Mouse (Mus musculus): ENCODE measurements around the gene Prmt2.

Prmt2 gene

GRCm38 (mm10) chr10:76237341-76238225, at the start of gene Prmt2:
Gene Prmt2, minus strand, starts transcription at chr10:76237865.
- peak; percentile 95 for DNase-seq (ENCODE audit: low read depth)

- DNase-seq (ENCODE audit: low read depth) = no peak
Measured at GRCm38 (mm10) chr10:76278541-76279097, 41.0 kb upstream of the Prmt2 start.

DNA sequence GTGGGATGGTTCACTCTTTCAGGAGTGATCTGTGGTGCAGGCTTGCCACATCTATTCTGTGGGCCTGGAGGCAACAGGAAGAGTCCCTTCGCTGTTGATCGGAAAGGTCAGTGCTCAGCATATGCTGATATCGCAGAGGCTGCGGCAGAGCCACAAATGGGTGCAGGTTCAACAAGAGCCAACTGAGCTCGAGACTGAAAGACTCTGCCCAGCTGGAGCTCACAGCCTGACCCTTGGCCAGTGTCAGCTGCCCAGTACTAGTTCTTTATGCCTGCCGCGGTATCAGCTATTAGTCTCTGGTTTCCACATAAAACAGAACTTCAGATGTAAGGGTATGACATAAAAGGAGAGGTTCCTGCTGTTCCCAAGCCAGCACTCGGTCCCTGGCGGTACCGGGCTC, 37.6 kb upstream of the Prmt2 start:
- no peak for DNase-seq (ENCODE audit: low read depth)

GRCm38 (mm10) chr10:76271238-76271637, 33.6 kb upstream of the Prmt2 start:
- peak; percentile 70 for DNase-seq (ENCODE audit: low read depth)

GRCm38 (mm10) chr10:76262431-76262830, 24.8 kb upstream of the Prmt2 start:
- peak; percentile 26 for DNase-seq (ENCODE audit: low read depth)

DNA sequence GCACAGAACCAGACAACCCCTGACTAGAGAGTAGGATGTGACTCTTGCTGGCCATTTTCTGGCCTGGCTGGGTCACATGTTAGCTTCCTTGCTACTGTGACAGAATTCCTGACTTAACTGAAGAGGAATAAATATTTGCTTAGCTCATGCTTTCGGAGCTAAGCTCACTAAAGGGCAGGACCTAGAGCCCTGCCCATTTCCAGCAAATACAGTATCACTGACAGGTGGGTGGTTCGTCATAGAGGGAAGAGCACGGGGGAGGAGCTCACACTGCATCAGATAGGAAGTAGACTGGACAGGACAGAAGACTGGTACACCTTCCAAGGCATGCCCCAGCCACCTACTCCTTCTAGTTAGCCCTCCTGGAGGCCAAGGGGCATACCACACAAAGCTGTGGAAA, 23.8 kb upstream of the Prmt2 start:
- no peak for DNase-seq (ENCODE audit: low read depth)

GRCm38 (mm10) chr10:76260358-76261059, 22.8 kb upstream of the Prmt2 start:
- DNase-seq (ENCODE audit: low read depth) = no peak

- DNase-seq (ENCODE audit: low read depth) = no peak
Measured at GRCm38 (mm10) chr10:76259566-76260232, 22.0 kb upstream of the Prmt2 start.

DNA sequence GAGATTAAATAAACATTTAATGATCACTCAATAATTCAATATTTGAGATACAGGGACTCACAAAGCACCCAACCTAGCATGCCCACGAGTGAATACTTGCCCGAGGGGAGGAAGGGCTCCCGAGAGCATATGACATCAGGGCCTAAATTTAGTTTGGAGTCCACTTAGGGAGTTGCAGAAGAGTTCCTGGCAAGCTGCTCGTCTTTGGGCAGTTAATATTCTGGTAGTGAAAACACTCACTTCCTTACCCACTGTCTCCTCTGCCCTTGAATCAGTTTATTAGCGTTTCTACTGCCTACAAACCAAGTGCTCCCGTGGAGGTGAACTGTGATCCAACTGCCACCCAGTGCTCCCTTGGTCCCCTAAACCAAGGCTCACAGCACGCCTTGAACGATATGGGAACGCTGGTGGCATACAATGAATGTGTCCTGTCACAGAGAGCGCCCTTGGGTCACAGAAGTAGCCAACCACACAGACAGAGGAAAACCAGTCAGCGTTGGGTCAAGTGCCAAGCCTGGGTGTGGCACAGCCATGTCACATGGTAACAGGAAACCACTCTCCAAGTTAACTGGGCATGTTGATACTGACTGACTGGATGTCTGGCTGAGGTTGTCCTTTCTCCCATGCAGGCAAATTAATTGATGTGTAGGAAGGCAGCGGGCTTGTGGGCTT, 20.2 kb upstream of the Prmt2 start:
- DNase-seq (ENCODE audit: low read depth) = peak; percentile 94

DNA sequence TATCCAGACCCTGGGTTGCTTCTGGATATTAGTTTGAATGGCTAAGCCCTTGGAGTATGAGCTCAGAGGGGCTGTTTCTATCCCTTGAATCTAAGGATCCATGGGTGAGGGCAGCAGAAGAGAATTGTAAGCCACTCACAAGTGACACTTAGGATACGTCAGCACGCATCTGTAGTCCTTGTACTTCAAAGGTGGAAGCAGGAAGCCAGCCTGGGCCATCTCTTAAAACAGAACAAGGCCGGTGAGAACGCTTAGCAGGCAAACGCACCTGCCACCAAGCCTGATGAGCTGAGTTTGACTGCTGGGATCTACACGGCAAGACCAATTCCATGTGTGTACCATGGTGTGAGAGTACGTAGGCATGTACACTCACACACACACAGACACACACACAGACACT, 19.6 kb upstream of the Prmt2 start:
- DNase-seq (ENCODE audit: low read depth) = no peak

- DNase-seq (ENCODE audit: low read depth) = no peak
Measured at GRCm38 (mm10) chr10:76255617-76256016, 18.0 kb upstream of the Prmt2 start.

GRCm38 (mm10) chr10:76253536-76253935, 15.9 kb upstream of the Prmt2 start, which contains the start of gene S100b:
Gene S100b, plus strand, starts transcription at chr10:76253853.
- no peak for DNase-seq (ENCODE audit: low read depth)

- no peak for DNase-seq (ENCODE audit: low read depth)
Measured at GRCm38 (mm10) chr10:76253079-76253478, 15.4 kb upstream of the Prmt2 start.

DNA sequence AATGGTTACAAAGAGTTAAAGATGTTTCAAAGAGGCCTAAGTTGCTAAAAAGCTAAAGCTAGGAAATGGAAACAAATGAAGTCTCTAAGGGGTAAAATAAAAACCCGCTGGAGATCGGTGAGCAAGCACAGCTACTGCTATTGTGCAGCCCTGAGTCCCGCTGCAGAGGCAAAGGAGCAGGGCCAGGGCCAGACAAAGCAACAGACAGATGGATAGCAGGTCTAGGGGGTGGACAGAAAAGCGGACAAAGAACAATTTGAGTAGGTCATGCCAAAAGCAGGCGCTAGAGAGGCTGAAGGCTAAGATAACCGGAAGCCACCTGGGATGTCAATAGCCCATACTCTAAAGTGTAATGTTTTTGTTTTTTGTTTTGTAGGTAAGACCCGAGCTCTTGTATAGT, 13.2 kb upstream of the Prmt2 start:
- DNase-seq (ENCODE audit: low read depth) = no peak

GRCm38 (mm10) chr10:76248647-76248968, 10.9 kb upstream of the Prmt2 start:
- DNase-seq (ENCODE audit: low read depth) = no peak

DNA sequence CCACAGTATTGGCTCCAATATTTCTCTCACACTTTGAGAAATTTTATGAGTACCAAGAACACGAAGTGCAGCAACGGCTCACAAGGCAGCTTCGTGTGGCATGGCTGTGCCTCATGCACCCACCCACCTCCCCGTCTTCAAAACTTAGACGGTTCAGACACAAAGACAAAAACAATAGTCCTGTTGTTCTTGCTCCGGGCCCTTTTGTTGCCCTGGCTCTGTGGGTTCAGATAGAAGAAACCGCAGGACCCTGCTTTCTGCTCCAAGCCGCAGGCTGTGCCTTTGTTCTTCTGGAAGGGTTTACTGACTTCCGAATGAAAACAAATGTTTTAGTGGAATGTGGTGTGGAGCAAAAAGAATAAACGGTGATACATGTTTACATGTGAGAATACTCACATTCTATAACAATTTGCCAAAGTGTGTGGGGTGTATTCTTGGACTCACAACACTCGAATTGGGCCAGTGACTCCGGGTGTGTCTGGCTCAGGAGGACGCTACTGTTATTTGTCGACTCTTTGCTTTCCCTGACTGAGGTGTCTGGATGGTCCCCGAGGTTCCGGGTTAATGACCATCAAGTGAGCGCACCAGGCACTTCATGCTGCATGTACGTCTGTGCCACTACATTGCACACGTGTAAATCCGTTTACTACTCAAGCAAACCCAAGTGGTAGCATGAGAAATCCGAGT, 10.4 kb upstream of the Prmt2 start:
- DNase-seq (ENCODE audit: low read depth) = no peak

DNA sequence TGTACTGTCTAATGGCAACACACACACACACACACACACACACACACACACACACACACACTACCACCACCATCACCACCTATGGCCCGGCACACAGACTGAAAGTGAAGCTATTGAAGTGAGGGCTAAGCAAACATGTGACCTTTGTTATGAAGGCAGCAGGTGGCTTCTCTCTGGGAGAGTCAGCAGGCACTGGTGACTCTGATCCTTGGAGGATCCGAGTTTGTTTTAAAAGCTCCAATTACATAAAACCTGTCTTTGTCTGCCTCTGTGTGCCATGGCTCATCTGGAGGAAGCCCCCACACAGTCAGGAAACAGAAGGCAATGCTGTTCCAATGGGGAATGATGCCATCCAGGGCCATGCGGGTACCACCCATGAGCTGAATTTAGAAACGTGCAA, 8.9 kb upstream of the Prmt2 start:
- no peak for DNase-seq (ENCODE audit: low read depth)

GRCm38 (mm10) chr10:76245106-76245505, 7.4 kb upstream of the Prmt2 start:
- DNase-seq (ENCODE audit: low read depth) = no peak

DNA sequence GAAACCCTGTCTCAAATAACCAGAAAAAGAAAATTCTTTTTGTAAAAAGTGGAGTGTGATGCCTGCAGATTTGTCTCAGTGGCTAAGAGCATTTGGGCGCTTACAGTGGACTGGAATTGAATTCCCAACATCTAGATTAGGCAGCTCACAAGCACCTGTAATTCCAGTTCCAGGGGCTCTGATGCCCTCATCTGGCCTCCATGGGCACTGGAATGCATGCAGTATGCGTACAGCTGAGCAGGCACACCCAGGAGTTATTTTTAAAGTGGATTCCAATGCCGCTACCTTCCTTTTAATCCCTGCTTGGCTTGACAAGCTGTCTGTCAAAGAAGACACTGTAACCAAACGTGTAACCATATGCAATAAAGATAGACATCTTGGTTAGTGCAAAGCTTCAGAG, 1.7 kb upstream of the Prmt2 start:
- no peak for DNase-seq (ENCODE audit: low read depth)

DNA sequence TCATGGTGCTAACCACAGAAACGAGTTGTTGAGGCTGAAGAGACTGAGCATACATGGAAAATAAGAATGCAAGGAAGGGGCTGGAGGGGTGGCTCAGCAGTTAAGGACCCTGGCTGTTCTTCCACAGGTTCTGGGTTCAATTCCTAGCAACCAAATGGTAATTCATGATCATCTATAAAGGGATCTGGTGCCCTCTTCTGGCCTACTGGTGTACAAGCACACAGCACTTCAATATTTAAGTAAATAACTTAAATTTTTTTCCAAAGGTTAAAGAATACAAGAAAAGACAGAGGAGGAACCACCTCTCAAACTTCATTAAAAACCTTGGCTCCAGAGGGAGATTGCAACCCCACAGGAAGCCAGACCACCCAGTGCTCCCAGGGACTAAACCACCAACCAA, 8.0 kb downstream of the Prmt2 start:
- DNase-seq (ENCODE audit: low read depth) = peak; percentile 49

DNA sequence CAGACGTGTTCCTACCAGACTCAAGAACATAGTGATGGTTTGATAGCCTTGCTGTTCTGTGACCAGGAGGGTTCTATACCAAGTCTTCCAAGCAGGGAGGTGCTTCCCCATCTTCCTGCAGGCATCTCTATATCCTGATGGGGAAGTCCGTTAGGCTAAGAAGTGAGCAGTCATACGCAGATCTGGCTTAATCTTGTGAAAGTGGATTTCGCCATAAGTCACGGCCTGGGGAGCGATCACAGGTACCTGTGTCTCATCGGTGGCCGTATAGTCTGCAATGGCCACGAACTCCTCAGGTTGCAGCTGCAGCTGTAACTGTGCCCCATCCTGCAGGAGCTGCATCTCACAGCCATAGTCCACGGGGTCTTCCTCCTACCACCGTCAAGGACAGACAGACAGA, 11.7 kb downstream of the Prmt2 start:
- no peak for DNase-seq (ENCODE audit: low read depth)

Measured in 416B (cell line).